Mouse (Mus musculus): ENCODE results near the gene Agbl2. TPM values are rescaled to one million over a fixed set of nuclear protein-coding genes. Genes with fewer than 3 reads are reported as not detected.

The Agbl2 gene
- polyA plus RNA-seq, 1 experiment from 2014 or later: 0.11 TPM

- H3K4me2 ChIP-seq (ENCODE audit: low read depth, low read length): peak overlapping the region; percentile 94
- peak overlapping the region; percentile 97; the same call in 1 of the 2 replicates for H3K27ac ChIP-seq (ENCODE audit: low read depth, low read length)
- no peak for ATAC-seq (ENCODE audit: low read depth)
- H3K4me3 ChIP-seq (ENCODE audit: low read depth, low read length): peak overlapping the region; percentile 95
- 16% methylated on average over 4 of the region's 4 CpGs for WGBS
- peak overlapping the region; percentile 95 for H3K9ac ChIP-seq (replicated peaks; ENCODE audit: low read depth, low read length)
- H3K9me3 ChIP-seq (ENCODE audit: control insufficient read depth, low read length): no peaks in the 10 kb centered on the region
- H3K36me3 ChIP-seq (ENCODE audit: control insufficient read depth, insufficient read depth, low read length): peaks cover 5% of the 10 kb centered on the region
- H3K4me1 ChIP-seq (ENCODE audit: control insufficient read depth, insufficient read depth, low read length): peaks cover 21% of the 10 kb centered on the region
- no peaks in the 10 kb centered on the region for H3K27me3 ChIP-seq (ENCODE audit: control insufficient read depth, insufficient read depth, low read length)
Observed at GRCm38 (mm10) chr2:90746538-90746865, 36.0 kb upstream of the Agbl2 start.

- Histone ChIP-seq H3K27ac (ENCODE audit: low read depth, low read length) (no peak overlapping the region), H3K36me3 (ENCODE audit: control insufficient read depth, insufficient read depth, low read length) (peaks cover 6% of the 10 kb centered on the region), H3K9ac (replicated peaks; ENCODE audit: low read depth, low read length) (no peak overlapping the region), H3K9me3 (ENCODE audit: control insufficient read depth, low read length) (no peaks in the 10 kb centered on the region), H3K4me2 (ENCODE audit: low read depth, low read length) (peak overlapping the region; percentile 94), H3K4me3 (ENCODE audit: low read depth, low read length) (peak overlapping the region; percentile 95), H3K27me3 (ENCODE audit: control insufficient read depth, insufficient read depth, low read length) (no peaks in the 10 kb centered on the region), H3K4me1 (ENCODE audit: control insufficient read depth, insufficient read depth, low read length) (peaks cover 21% of the 10 kb centered on the region)
- 92% methylated on average over 10 of the region's 10 CpGs for WGBS
- ATAC-seq (ENCODE audit: low read depth): no peak
Observed at GRCm38 (mm10) chr2:90747131-90747530, 35.4 kb upstream of the Agbl2 start.

- Histone ChIP-seq H3K4me2 (ENCODE audit: low read depth, low read length) (no peak overlapping the region), H3K27me3 (ENCODE audit: control insufficient read depth, insufficient read depth, low read length) (no peaks in the 10 kb centered on the region), H3K4me1 (ENCODE audit: control insufficient read depth, insufficient read depth, low read length) (peaks cover 15% of the 10 kb centered on the region), H3K9me3 (ENCODE audit: control insufficient read depth, low read length) (no peaks in the 10 kb centered on the region), H3K36me3 (ENCODE audit: control insufficient read depth, insufficient read depth, low read length) (peaks cover 31% of the 10 kb centered on the region), H3K27ac (ENCODE audit: low read depth, low read length) (no peak overlapping the region), H3K9ac (replicated peaks; ENCODE audit: low read depth, low read length) (no peak overlapping the region), H3K4me3 (ENCODE audit: low read depth, low read length) (no peak overlapping the region)
- ATAC-seq (ENCODE audit: low read depth): no peak
- 87% methylated on average over 6 of the region's 6 CpGs for WGBS
Observed at GRCm38 (mm10) chr2:90749676-90750459, 32.7 kb upstream of the Agbl2 start.

GRCm38 (mm10) chr2:90753565-90753964, 29.0 kb upstream of the Agbl2 start:
- Histone ChIP-seq H3K27ac (ENCODE audit: low read depth, low read length) (no peak overlapping the region), H3K4me2 (ENCODE audit: low read depth, low read length) (no peak overlapping the region), H3K4me1 (ENCODE audit: control insufficient read depth, insufficient read depth, low read length) (peaks cover 4% of the 10 kb centered on the region), H3K36me3 (ENCODE audit: control insufficient read depth, insufficient read depth, low read length) (peaks cover 61% of the 10 kb centered on the region), H3K4me3 (ENCODE audit: low read depth, low read length) (no peak overlapping the region), H3K9ac (replicated peaks; ENCODE audit: low read depth, low read length) (no peak overlapping the region), H3K27me3 (ENCODE audit: control insufficient read depth, insufficient read depth, low read length) (no peaks in the 10 kb centered on the region), H3K9me3 (ENCODE audit: control insufficient read depth, low read length) (no peaks in the 10 kb centered on the region)
- no peak for ATAC-seq (ENCODE audit: low read depth)
- 89% methylated on average over 2 of the region's 2 CpGs for WGBS

GRCm38 (mm10) chr2:90754188-90754587, 28.3 kb upstream of the Agbl2 start:
- H3K36me3 ChIP-seq (ENCODE audit: control insufficient read depth, insufficient read depth, low read length): peaks cover 67% of the 10 kb centered on the region
- 100% methylated on average over 3 of the region's 3 CpGs for WGBS
- ATAC-seq (ENCODE audit: low read depth): no peak
- no peaks in the 10 kb centered on the region for H3K9me3 ChIP-seq (ENCODE audit: control insufficient read depth, low read length)
- H3K4me2 ChIP-seq (ENCODE audit: low read depth, low read length): no peak overlapping the region
- no peaks in the 10 kb centered on the region for H3K4me1 ChIP-seq (ENCODE audit: control insufficient read depth, insufficient read depth, low read length)
- no peak overlapping the region for H3K4me3 ChIP-seq (ENCODE audit: low read depth, low read length)
- no peak overlapping the region for H3K27ac ChIP-seq (ENCODE audit: low read depth, low read length)
- H3K9ac ChIP-seq (replicated peaks; ENCODE audit: low read depth, low read length): no peak overlapping the region
- no peaks in the 10 kb centered on the region for H3K27me3 ChIP-seq (ENCODE audit: control insufficient read depth, insufficient read depth, low read length)

GRCm38 (mm10) chr2:90765123-90765522, 17.4 kb upstream of the Agbl2 start:
- peaks cover 87% of the 10 kb centered on the region for H3K36me3 ChIP-seq (ENCODE audit: control insufficient read depth, insufficient read depth, low read length)
- no peaks in the 10 kb centered on the region for H3K27me3 ChIP-seq (ENCODE audit: control insufficient read depth, insufficient read depth, low read length)
- H3K9ac ChIP-seq (replicated peaks; ENCODE audit: low read depth, low read length): no peak overlapping the region
- H3K4me1 ChIP-seq (ENCODE audit: control insufficient read depth, insufficient read depth, low read length): no peaks in the 10 kb centered on the region
- no peak overlapping the region for H3K27ac ChIP-seq (ENCODE audit: low read depth, low read length)
- H3K9me3 ChIP-seq (ENCODE audit: control insufficient read depth, low read length): no peaks in the 10 kb centered on the region
- ATAC-seq (ENCODE audit: low read depth): no peak
- H3K4me3 ChIP-seq (ENCODE audit: low read depth, low read length): no peak overlapping the region
- H3K4me2 ChIP-seq (ENCODE audit: low read depth, low read length): no peak overlapping the region
- 94% methylated on average over 3 of the region's 3 CpGs for WGBS

GRCm38 (mm10) chr2:90781323-90781722, 1.2 kb upstream of the Agbl2 start:
- H3K36me3 ChIP-seq (ENCODE audit: control insufficient read depth, insufficient read depth, low read length): peaks cover 35% of the 10 kb centered on the region
- ATAC-seq (ENCODE audit: low read depth): no peak

GRCm38 (mm10) chr2:90781938-90782337, 589 bp upstream of the Agbl2 start:
- ATAC-seq (ENCODE audit: low read depth): no peak
- H3K9me3 ChIP-seq (ENCODE audit: control insufficient read depth, low read length): no peaks in the 10 kb centered on the region

More at GRCm38 (mm10) chr2:90781323-90781722, 1.2 kb upstream of the Agbl2 start:
- Histone ChIP-seq H3K4me2 (ENCODE audit: low read depth, low read length) (no peak overlapping the region), H3K27me3 (ENCODE audit: control insufficient read depth, insufficient read depth, low read length) (no peaks in the 10 kb centered on the region), H3K9me3 (ENCODE audit: control insufficient read depth, low read length) (no peaks in the 10 kb centered on the region), H3K4me1 (ENCODE audit: control insufficient read depth, insufficient read depth, low read length) (no peaks in the 10 kb centered on the region), H3K27ac (ENCODE audit: low read depth, low read length) (no peak overlapping the region), H3K9ac (replicated peaks; ENCODE audit: low read depth, low read length) (no peak overlapping the region), H3K4me3 (ENCODE audit: low read depth, low read length) (no peak overlapping the region)
- 46% methylated on average over 3 of the region's 3 CpGs for WGBS

GRCm38 (mm10) chr2:90782901-90783486, 467 bp downstream of the Agbl2 start:
- H3K4me3 ChIP-seq (ENCODE audit: low read depth, low read length): peak overlapping the region; percentile 12; the same call in 1 of the 2 replicates
- H3K9ac ChIP-seq (replicated peaks; ENCODE audit: low read depth, low read length): no peak overlapping the region
- H3K36me3 ChIP-seq (ENCODE audit: control insufficient read depth, insufficient read depth, low read length): peaks cover 25% of the 10 kb centered on the region
- H3K4me1 ChIP-seq (ENCODE audit: control insufficient read depth, insufficient read depth, low read length): no peaks in the 10 kb centered on the region
- peak; percentile 58 for ATAC-seq (ENCODE audit: low read depth)
- WGBS: 2% methylated on average over 27 of the region's 29 CpGs
- H3K27me3 ChIP-seq (ENCODE audit: control insufficient read depth, insufficient read depth, low read length): no peaks in the 10 kb centered on the region
- no peaks in the 10 kb centered on the region for H3K9me3 ChIP-seq (ENCODE audit: control insufficient read depth, low read length)
- H3K27ac ChIP-seq (ENCODE audit: low read depth, low read length): no peak overlapping the region
- peak overlapping the region; percentile 46 for H3K4me2 ChIP-seq (ENCODE audit: low read depth, low read length)

More at GRCm38 (mm10) chr2:90781938-90782337, 589 bp upstream of the Agbl2 start:
- Histone ChIP-seq H3K4me2 (ENCODE audit: low read depth, low read length) (no peak overlapping the region), H3K27ac (ENCODE audit: low read depth, low read length) (no peak overlapping the region), H3K4me3 (ENCODE audit: low read depth, low read length) (no peak overlapping the region), H3K27me3 (ENCODE audit: control insufficient read depth, insufficient read depth, low read length) (no peaks in the 10 kb centered on the region), H3K4me1 (ENCODE audit: control insufficient read depth, insufficient read depth, low read length) (no peaks in the 10 kb centered on the region), H3K9ac (replicated peaks; ENCODE audit: low read depth, low read length) (no peak overlapping the region), H3K36me3 (ENCODE audit: control insufficient read depth, insufficient read depth, low read length) (peaks cover 35% of the 10 kb centered on the region)
- WGBS: 33% methylated on average over 2 of the region's 2 CpGs
